Mouse (Mus musculus): ENCODE measurements at regions not wholly inside any gene's neighbourhood (a gene's known extent, or its start where the extent isn't known, plus 50 kb on each side); places are given as distances from the start of the nearest gene placed in this dataset.

DNA sequence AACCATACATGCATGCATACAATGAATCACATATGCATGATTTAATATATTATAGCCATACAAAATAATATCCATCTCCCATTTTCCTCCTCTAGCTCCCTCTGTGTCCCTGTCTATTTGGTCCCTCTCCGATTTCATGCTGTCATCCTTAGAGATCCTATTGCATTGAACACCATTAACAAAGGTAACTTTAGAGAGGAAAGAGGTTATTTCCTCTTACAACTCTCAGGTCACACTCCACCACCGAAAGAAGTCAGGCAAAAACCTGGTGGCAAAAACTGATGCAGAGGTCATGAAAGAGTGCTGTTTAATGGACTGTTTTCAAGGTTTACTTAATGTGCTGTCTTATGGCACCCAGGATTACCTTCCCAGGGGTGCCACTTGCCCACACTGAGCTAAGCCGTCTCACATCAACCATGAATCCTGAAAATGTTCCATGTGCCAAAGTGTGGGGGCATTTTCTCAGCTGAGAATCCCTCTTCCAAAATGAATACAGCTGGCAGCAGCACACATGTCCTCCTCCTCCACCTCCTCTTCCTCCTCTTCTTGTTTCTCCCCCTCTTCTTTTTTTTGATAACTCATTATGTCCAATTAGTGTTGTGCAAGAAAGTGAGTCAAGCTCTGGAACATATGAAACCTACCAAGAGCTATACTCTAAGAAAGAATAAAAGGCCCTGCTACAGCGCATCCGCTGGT, 212.4 kb downstream of the Efhb start:
- in situ Hi-C loops (cut with MboI, MseI) = no loop called here

DNA sequence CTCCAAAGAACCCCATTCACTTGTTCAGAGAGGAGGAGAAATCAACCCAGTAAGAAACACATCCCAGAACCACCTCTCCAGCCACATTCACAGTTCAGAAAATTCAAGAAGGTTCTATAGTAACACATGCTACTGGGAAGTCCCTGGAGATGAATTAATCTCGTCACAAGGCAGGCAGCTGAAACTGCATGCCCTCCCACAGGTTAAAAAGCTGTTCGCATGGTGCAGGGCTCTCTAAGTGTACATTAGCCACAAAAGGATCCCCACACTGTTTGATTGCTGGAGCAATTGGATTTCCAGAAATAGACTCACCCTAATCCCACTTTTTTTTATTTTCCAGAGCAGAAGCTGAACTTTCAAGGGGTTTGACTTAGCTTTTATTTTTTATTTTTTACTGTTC, 214.6 kb downstream of the Efhb start:
- in situ Hi-C loops (cut with MboI, MseI) = no loop called here

DNA sequence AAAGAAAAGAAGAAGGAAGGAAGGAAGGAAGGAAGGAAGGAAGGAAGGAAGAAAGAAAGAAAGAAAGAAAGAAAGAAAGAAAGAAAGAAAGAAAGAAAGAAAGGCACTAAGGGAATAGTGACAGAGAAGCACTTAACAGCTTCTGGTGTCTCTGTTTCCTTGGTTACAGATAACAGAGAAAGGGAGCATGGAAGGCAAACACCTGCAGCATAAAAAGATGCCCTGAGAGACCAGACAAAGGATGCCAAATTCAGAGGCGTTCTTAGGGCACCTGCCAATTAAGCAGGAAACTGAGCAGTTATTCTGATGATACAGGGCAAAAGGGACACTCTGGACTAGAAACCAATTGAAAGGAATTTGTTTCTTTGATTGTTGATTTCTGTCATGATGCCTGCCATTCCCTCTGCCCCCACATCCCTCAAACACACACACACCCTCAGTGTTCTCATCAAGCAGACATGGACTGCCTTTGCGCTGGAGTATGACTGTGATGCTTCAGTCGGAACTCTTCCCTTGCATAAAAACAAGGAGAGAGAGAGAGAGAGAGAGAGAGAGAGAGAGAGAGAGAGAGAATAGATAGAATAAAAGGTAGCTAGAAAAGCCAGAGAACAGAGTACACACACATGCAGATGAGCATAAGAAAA, 215.4 kb downstream of the Efhb start:
- in situ Hi-C loops (cut with MboI, MseI) = no loop called here

DNA sequence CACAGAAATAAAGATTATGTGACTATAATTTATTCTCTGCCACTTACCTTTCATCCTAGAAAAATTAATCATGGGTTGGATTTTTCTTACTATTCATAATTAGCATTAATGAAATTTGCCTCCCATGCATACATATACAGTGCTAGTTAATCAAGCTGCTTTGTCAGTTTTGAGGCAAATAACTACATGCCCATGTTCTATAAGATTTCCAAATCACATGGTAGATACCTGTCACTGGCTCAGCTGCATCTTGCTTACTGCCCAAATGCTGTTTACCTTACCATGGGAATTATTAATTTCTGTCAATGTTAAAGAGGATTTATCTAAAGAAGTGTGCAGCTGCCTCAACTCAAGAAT, 252.7 kb downstream of the Efhb start:
- in situ Hi-C loops (cut with MboI, MseI) = loop anchor here (10.0 kb wide), 1 partner anchor 174 kb away; no protein-coding TSS in a partner anchor

DNA sequence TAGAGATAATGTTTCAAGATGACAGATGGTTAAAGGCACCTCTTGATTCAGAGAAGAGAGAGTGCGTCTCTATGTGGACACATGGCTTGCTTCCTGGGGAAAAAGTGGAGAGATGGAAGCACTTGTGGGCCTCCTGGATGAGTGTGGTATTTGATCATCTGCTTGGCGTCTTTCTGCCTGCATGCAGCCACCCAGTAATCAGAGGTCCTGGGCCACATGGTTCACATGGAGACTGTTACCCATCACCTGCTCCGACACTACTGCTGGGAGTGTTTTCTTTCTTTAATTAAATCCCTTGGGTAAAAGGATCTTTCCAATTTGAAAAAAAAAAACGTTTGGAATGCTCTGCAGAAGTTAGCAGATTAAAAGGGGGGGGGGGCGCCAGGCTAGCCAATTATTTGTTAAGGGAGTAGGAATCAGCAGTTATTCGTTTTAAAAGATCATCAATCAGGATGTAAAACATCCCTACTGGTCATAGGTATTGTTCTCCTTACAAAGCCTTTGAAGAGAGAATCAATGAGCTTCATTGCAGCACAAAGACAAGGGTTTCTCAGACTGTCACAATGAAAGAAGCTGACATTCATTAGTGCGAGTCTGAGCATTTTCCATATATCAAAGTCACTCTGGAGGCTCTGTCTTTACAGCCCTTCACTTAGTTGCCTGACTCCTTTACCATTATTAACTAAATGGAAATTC, 253.3 kb downstream of the Efhb start:
- in situ Hi-C loops (cut with MboI, MseI) = loop anchor here (10.0 kb wide), 1 partner anchor 175 kb away; no protein-coding TSS in a partner anchor
